Mouse (Mus musculus) adrenal gland, postnatal 36 days (tissue): ENCODE measurements at regions not wholly inside any gene's neighbourhood (a gene's known extent, or its start where the extent isn't known, plus 50 kb on each side); places are given as distances from the start of the nearest gene placed in this dataset.
A peak's percentile ranks its signal among the peaks of the same experiment; 100 is the strongest.

Experiments used
- DNase-seq, 2 experiments: peaks; one replicate each; pipeline ENCODE4 v3.0.0; 2021; ENCODE audit warnings: mixed read lengths in 1 of 2

DNA sequence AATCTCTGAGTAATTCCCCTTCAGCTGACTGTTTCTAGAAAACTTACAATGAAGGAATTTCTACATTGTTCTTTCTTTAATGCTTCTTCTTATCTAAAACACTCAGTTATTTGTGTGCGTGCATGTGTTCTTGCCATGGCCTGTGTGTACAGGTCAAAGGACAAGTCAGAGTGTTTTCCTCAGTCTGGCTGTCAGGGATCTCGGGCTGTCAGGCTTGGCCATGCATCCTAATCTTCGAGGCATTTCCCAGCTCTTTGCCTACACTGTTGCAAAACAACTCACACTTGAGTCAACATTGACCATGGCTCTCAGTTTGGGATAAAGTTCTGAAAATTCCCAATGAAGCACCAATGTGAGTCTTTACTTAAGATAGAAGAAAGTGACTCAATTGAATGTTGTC, 688.5 kb downstream of the Fat4 start:
- DNase-seq = no peak

DNA sequence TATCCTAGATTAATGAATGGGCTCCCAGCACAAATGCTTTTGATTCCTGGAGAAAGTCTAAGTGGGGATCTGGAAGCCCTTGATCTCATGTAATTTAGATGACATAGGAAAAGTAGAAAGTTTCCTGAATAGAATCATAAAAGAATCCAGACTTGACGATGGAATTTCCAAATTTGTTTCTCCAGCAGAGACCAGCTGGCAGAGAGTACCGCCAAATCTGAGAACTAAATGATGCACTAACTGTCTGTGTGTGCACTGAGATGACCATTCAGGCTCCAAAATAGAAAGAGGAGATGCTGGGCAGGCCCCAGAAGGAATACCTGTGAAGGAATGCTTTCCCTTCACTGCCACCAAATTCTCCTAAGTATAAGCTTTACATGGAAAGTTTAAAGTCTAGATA, 704.6 kb downstream of the Fat4 start:
- DNase-seq = no peak

DNA sequence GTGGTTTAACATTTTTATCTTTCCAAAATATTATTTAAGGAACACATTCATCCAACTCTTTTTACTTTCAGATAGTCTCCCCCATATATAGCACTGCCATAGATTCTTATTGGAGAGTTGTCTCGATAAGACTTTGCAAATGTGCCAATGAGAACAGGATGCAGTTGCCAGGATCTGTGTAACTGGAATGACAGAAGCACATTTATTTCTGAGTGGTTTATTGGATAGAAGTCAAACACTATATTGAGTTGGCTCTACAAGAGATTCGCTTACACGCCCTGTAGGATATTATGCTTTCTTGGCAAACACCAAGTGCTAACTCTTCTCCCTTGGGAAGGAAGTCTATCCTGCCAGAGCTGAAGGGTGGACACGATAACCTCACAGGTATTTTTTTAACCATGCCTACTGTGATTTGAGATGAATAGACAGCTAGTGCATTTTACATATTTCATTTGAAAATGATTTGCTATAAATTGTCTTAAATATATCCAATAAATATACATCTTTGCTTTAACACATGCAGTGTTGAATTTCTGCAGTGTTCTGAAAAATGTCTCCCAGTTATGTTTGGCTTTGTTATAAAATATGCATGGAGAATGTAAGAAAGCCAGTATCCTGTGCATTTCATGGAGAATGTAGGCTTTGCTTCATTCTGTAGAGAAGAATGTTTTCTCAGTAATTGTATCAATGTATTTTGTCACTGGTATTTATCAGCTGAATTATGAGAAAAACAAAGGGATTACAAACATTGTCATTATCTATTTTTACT, 705.8 kb downstream of the Fat4 start:
- DNase-seq = no peak

DNA sequence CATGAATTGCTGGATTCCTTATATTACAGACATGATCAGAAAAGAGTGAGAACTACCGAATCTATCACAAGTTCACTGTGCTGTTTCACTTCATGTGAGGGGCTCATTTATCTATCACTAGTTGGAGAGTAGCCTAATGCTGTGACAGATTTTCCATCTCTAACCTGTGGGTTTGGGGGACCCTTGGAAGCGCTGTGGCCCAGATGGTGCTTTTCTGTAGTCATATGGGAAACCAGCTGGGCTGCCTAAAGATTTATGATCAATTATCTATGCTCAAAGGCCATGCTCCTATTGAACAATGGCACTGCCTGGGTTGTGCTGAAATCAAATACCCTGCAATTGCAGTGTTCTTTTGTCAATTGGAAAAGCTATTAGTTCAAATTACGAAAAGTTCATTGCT, 723.2 kb downstream of the Fat4 start:
- DNase-seq = no peak

DNA sequence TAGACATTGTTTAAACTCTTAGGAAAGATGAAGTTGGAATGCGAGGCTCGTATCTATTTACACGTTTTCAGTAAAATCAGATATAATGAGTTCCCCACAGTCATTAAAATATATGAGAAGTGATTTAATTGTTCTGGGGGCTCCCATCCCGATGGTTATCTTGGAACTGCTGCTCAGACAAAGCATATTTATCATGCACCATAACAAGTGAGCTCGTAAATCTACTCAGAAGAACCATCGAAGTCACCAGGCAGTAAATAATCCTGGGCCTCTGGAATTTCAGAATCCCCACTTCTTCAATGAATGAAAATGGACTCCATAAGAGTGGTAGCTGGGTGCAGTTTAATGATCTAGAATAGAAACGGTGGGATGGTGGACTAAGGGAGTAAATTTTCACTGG, 725.7 kb downstream of the Fat4 start:
- no peak for DNase-seq

DNA sequence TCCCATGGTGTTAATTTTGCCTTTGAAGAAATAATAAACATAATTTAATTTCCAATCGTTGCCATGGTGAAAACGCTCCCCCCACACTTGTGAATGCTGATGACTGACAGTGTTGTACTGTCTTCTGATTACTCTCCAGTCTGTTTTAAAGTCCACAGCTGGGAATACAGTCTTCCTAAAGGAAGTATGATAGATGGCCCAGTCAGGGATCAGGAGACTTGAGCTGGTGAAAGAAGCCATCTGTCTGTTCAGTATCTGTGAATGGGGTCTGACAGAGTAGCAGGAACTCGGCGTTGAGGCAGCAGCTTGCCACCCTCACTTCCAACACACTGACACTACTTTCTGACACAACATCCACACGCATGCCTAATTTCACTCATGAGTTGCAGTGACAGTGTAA, 751.2 kb downstream of the Fat4 start:
- DNase-seq = no peak

DNA sequence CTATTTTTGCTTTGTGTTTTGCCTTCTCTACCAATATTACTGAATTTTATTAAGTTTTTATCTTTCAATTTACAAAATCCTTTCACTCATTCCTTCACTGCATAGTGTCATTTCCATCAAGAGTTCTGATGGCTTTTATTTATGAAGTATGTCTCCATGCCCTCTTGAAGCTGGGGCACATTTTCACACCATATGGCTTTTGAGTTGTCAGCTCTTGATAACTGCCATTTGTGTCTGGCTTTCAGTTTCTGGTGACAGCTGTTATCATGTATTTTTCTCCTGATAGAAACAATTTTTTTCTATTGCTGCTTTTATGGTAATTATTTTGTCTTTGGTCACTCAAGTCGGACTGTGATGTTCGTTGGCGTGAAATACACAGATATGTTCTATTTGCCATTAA, 756.5 kb downstream of the Fat4 start:
- no peak for DNase-seq

DNA sequence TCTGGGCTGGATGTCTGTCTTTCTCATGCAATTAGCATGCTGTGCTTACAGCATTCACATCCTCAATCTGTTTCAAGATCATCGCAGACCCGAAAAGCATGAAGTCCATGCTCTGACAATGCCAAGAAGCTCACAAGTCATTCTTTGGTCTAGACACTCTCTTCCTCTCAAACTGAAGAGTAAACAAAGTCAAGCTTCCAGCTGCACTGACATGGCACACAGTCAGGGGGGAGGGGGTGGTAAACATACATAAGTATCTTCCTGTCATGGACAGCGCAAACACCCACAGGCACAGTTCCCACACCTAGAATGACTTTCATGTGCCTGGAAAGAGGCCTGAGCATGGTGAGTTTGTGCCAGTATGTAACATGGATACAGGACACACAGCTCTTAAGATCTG, 780.1 kb downstream of the Fat4 start:
- DNase-seq = no peak

DNA sequence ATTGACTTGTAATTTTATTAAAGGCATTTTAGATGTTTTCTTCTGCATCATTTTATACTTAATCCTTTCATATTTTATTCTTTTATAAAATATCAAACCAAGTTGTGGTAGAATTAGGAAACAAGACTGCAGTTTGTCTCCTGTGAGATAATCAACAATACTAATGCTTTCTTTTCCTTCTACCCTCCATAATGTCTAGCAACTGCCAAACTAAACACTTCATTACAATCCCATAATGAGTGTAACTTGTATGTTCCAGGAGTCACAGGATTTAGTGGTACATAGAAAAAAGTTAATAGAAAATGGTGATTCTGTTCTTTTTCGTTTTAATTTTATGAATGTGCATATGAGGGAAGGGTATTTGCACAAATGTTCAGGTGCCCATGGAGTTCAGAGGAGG, 782.4 kb downstream of the Fat4 start:
- no peak for DNase-seq

DNA sequence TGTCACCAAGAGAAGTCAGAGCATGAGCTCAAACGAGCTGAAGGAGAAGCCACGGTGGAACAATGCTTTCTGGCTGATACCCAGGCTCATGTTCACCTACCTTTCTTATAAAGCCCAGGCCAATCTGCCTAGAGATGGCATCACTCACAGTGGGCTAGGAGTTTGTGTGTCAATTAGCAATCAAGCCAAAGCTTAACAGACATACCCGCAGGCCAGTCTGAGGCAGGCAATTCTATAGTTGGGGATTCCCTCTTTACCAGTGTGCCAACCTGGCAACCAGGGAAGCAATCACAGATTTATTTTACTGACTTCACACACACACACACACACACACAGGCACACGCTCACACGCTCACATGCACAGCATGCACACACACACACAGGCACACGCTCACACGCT, 787.3 kb downstream of the Fat4 start:
- DNase-seq = no peak

DNA sequence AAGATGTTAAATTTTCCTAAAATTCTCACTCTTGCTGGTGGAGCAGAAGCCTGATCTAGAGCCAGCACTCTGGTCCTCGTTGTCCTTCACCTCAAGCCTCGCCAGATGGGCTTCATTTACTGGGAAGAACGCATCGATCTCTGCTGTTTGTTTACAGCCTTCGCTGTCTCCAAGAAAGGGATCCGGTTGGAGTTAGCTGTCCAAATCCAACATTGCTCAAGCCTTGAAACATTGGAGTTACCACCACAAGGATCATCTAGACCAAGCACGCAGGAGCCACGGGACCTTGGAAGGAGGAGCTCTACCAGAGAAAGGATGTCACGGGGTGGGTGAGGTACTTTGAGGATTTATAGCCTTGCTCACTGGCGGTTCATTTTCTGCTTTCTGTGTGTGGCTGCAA, 788.2 kb downstream of the Fat4 start:
- no peak for DNase-seq

DNA sequence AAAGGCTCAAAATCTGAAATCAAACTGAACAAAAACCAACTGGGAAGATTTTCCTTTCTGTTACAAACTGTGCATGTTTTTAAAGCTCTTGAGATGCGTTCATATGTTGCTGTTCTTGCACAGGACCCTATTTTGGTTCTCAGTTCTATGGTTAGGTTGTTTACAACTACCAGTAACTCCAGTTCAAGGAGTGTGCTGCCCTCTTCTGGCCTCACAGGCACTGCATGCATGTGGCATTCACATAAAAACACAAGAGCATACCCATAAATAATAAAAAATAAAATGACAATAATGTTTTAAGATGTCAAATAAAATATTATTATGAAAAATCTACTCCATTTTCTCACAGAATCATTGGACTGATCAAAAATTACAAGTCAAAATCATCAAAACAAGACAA, 818.9 kb downstream of the Fat4 start:
- DNase-seq = peak in 1 of 2 experiments; percentile 20

DNA sequence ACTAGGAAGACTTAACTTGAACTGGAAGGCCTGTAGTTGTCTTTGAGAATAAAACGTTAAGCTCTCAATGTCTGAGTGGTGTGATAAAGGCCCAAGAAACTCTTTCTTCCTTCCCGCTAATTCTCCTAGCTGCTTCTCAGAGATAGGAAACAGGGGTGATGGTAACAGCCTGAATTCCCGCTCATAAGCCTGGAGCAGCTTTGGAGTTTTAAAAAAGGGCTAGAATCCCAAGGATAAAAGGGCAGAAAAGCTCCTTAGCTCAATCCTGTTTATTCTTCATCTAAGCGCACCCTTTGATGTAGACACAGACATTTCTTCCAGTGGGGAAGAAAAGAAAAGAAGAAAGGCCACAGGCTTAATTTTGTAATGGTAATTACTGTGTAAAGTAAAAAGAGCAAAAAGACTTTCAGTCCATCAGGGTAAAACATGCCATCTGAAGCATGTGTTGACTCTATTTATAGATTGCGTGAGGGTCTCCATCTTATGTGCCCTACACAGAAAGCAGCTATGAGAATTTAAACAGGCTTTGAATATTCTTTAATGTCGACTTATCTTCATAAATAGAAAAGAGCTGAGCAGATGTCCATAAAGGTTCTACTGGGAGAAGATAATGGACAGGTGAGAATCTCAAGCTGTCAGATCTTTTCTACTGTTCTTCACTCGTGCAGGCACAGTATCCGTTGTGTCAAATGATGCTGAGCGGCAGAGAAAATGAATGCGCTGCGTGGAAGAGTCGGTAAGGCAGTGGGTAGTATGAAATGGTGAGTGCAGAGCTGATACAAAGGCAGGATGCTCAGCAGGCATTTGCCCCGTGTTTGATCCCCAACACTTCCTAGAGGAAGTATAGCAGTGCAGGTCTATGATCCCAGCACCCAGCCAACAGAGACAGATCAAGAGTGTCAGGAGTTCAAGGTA, 818.0 kb upstream of the Intu start:
- DNase-seq = no peak

DNA sequence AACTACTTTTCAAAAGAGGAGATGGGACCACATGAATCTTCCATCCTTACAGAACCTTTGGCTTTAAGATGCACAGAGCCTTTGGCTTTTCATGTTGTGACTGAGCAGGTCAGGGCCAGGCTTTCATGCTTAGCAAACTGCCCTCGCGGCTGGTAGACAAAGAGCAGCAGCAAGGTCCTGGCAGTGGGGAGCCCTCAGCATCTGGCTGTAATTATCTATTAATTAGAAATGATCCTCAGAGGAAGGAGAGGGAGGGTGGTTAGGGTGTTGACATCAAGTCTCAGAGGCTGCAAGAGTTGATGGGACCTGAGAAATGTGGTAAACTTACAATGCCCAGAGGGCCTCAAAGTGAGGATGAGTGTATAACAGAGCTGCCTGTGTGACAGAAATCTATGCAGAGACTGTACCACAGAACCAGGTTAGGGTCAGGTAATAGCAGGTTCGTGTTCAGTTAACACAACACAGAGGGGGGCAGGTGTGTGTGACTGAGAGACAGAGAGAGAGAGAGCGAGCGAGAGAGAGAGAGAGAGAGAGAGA, 817.0 kb upstream of the Intu start:
- DNase-seq = no peak

DNA sequence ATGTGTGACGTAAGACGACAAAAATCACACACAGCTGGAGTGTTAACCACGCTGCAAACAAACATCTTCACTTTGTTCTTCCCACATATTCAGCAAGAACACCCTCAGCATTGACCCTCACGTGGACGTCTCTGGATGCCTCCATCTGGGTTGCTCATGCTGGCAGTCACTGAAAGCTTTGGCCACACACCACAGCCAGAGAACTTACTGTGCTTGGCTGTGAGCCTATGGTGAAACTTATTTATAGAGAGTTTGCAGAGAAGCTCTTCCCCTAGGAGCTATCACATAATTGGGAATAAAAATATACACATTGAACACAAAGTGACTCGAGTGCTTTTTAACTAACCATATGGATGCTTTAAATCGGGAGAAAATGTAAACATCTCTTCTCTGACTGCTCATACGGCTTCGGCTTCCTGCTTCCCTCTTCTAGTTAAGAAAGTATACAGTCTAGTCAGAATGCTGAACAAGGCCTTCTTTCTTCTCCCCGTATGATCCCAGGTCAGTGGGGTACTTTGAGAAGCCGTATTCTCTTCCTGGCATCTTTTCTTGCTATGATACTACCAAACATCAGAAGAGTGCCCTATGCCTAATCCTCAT, 812.0 kb upstream of the Intu start:
- no peak for DNase-seq

DNA sequence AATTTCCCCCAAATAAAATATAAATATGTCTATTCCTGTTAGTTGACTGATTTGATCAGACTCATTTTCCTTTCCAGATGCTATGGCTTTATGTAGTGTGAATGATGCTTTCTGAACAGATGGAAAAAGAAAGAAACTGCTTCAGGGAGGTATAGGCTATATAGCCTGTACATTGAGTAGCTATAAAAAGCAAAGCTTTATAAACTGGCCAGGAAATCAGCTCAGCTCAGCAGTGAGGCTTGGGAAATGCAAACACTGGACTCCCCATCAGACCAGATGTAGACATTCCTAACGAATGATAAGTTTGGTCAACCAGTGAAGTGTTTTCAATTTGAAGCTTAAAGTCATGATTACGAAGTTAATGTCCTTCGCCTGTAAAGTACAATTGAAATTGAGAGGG, 805.3 kb upstream of the Intu start:
- no peak for DNase-seq

DNA sequence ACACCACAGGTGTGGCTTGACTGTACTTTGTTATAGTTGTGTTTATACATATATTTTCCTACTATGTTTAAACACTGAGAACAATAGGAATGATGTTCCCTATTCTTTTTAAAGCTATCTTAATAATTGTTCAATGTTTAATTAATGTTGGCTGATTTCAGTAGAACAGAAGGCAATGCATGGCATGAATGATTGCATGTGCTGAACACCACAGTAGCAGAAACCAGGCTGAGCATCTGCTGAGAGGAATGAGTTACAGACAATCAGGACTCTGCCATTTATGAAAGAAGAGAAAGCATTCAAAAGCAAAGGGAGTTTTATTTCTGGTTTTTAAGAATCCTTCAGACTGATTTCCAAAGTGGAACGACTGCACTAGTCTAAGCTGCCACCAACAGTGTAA, 794.4 kb upstream of the Intu start:
- no peak for DNase-seq

DNA sequence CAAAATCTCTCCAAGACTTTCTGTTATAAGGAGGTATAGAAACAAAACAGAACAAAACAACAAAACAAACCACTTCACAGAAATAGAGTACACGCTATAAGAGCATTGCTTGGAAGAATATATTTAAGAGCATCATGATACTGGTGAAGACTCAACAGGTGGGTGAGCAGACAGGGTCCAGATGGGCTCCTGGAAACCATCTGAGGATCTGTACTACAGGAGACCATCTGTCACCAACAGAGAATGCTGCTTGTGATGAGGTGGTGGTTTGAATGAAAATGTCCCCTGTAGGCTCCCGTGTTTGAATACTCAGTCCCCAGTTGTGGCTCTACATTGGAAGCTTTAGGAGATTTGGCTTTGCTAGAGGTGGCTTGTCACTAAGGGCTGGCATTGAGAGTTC, 785.1 kb upstream of the Intu start:
- no peak for DNase-seq

DNA sequence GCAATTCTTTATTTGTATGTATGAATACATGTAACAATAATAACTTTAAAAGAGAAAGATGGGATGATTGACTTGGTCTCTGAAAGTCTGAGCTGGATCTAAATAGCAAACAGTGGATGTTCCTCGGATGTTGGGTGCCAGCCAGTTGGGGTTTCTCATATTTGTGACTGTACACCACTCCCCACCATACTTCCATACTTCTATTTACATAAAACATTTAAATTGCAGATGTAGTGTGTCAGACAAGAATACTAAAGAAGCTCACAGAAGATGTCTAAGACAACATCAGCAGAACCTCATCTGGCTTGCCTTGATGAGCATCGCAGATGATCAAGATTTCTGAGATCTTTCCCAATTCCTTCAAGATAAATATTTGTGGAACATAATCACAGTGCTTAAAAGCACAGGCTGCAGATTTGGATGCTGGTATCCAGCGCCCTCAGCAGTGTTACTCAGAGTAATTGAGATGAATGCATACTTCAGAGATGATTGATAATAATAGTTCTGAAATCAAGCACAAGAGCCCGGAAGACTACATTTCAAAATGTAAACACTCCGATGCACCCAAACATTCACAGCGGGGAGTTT, 762.0 kb upstream of the Intu start:
- DNase-seq = no peak

DNA sequence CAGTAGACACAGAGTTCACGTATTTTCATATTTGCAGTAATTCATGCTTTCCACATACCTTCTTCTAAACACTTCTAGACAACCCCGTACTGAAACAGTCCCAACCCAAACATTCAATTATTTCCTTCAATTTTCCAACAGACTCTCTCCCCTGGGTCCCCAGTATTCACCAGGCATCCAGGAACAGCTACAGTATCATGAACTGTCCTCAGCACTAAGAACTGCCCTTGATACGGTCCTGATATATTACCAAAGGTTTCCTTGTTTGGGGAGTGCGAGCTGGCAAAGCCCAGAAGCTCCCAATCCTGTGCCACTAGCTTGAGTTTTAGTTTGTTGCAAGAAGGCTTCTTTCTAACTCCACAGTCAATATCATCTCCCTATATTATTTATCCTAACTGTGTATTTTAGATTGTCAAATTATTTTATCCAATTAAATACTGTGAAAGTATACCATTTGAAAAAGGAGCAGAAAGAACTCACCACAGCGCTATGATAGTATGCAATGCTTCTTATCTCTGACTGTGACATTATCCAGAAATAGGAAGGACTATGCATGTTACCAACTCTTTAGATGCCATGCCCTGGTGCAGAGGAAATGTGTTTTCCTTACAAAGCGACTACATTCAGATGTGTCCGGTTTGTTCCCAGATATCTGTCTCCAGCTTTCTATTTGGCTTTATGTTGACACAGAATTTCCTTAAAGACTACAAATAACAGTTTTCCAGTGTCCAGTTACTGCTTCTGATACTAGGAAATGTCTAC, 754.6 kb upstream of the Intu start:
- DNase-seq = no peak

DNA sequence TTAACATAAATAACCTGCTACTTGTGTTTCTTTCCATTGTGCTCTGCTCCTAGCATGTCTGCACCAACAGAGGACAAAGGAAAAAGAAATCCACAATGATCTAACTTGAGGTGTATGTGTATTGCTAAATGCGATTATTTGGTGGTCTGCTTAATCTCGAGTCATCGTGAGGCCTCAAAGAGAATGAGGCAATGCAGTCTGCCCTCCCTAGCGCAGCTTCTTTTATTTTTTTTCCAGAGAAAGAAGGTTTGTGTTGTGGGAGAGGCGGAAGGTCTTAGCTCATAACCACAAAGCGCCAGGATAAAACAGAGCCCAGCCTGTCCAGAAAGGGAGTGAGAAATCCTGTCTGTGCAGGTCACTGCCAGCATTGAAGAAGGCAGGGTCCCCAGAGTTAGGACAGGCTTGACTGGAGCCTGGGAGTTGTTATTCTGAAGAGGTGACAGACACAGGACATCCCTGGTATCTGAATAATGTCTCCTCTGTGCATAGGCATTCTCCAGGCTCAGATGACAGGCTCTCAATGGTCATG, 751.3 kb upstream of the Intu start:
- no peak for DNase-seq

DNA sequence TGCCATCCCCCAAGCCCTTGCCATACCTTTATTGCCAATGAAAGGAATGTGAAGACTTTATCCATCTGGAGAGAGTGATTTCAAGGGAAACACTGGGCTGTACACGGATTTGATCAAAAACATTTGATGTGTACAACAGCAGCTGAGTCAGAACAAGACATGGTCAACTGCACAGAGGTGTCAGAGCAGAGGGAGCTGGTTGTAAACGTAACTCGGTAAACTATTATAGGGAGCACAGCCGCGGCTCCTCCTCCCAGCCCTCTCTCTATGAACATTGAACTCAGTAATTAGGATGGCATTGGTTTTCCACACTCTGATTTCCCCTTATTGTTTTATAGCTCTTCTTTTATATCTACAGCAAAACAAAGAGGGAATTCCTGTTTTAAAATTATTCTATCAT, 750.8 kb upstream of the Intu start:
- no peak for DNase-seq
